Mouse (Mus musculus) mouse trophoblast stem cell (cell line): ENCODE results near the gene Mrpl18.

Experiments used
- in situ Hi-C, 2 experiments: fragments of 300-500 bp; cut with MseI, MboI; formaldehyde crosslinking; loops; 2 replicates in 1 of 2; 3 replicates in 1 of 2; pipeline ENCODE4 v1.15.1; 2025

The Mrpl18 gene

GRCm38 (mm10) chr17:12864111-12864510, 52.0 kb downstream of the Mrpl18 start:
- in situ Hi-C loops: no loop called here
